Mouse (Mus musculus): ENCODE measurements around the gene Grb14.

Gene Grb14

DNA sequence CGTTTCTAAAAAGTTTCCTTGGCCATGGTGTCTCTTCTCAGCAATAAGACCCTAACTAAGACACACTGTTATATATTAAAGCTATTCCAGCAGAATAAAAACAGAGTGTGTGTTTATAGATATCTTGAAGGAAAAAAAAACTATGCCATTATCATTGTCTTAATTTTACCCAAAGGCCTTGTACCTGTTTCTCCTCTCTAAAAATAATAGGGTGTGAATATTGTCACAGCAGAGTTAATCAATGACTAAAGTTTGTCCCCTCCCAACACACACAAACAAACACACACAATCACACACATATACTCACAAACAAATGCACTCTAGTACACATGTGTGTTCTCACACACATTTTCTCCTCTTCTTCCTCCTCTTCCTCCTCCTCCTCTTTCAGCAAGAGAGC is at the start of gene Grb14:
TSS of gene Grb14 (minus strand) at position 101 of the 400 bp plus-strand sequence.
- DNase-seq (ENCODE audit: extremely low read depth, insufficient read length, low spot score), result no peak

DNA sequence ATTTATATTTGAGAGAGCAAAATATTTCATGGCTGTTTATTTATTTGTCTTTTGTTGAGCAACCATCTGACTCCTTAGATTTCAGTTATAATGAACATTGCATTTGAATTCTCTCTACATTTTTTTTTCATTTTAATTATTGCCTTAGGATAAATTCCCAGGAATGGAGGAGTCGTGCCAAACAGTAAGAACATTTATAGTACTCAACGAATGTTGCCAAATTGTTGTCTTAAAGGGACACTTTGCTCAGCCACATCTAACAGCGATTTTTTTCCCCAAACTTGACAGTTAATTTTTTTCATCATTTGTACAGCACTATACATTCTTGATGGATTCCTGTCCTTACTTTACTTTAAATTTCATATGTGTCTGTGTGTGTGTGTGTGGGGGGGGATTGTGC is 47.4 kb upstream of the Grb14 start:
- no peak for DNase-seq (ENCODE audit: extremely low read depth, insufficient read length, low spot score)

DNA sequence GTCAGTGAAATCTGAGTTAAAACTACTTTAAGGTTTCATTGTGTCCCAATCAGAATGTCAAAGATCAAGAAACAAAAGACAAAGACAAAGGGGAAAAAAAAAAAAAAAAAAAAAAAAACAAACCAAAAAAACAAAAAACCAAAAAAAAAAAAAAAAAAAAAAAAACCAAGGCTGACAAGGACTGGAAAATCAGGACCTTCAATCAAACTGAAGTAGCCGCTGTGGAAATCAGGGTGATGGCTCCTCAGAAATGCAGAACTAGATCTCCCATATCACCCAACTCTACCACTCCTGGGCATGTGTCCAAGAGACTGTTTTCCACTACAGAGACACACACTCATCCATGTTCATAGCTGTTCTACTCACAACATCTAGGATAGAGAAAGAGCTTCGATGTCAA is 29.0 kb upstream of the Grb14 start:
- no peak for DNase-seq (ENCODE audit: extremely low read depth, insufficient read length, low spot score)

DNA sequence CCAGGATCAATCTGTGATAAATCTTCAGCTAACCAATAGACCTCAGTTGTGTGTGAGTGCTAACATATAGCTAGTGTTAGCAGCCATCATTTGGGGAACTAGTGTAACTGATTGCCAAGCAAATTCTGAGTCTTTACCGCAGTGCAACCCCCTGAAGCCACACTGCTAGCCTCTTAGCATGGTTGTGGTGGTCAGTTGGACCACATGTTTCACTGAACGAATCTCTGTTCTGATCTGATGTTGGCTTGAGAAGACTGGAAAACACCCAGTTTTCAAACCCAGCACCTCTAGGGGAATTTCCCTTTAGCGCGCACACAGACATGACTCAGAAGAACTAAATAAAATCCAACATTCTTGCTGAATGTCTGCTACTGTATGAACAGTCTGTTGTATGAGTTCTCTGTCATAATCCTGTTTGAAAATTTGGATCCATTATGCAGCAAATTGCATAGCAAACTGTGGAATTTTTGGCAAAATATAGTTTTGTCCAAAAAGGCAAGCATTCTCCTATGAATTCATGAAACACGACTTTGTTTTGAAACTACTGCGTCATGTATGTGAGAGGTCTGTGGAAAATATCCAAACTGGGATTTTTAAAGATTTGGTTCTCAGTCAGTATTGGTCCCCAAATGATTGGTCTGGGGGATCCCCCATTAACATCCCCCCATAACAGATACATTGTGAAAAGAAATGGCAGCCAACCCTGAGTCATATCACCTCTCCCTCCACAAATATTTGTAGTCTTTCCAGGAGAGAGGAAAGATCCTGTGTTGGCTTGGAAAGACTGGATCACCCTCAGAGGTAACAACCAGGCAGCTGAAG is 27.6 kb upstream of the Grb14 start:
- DNase-seq (ENCODE audit: extremely low read depth, insufficient read length, low spot score), result peak; percentile 26

DNA sequence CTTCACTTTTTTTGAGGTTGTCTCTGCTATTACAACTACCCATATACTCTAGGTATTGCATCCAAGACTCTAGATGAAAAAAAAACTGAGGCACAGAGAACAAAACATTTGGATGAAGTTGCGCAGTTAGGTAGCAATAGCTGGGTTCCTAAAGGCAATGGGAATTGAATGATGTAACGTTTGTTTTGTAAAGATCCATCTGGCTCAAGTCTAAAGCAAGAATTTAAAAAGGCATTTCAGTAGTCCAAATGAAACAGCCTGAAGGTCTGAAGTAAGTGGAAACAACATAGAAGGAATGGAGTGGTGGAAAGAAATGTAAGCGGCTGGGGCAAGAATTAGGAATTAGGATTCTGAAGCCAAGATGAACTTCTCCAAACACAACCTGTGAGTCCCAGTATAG is 26.0 kb upstream of the Grb14 start:
- DNase-seq (ENCODE audit: extremely low read depth, insufficient read length, low spot score), result no peak

- DNase-seq (ENCODE audit: extremely low read depth, insufficient read length, low spot score), result no peak
These were observed 23.6 kb upstream of the Grb14 start for GRCm38 (mm10) chr2:65048234-65049017.

GRCm38 (mm10) chr2:65038164-65038563 is 13.4 kb upstream of the Grb14 start:
- DNase-seq (ENCODE audit: extremely low read depth, insufficient read length, low spot score), result no peak

- no peak for DNase-seq (ENCODE audit: extremely low read depth, insufficient read length, low spot score)
These were observed 12.8 kb upstream of the Grb14 start for GRCm38 (mm10) chr2:65037546-65037945.

DNA sequence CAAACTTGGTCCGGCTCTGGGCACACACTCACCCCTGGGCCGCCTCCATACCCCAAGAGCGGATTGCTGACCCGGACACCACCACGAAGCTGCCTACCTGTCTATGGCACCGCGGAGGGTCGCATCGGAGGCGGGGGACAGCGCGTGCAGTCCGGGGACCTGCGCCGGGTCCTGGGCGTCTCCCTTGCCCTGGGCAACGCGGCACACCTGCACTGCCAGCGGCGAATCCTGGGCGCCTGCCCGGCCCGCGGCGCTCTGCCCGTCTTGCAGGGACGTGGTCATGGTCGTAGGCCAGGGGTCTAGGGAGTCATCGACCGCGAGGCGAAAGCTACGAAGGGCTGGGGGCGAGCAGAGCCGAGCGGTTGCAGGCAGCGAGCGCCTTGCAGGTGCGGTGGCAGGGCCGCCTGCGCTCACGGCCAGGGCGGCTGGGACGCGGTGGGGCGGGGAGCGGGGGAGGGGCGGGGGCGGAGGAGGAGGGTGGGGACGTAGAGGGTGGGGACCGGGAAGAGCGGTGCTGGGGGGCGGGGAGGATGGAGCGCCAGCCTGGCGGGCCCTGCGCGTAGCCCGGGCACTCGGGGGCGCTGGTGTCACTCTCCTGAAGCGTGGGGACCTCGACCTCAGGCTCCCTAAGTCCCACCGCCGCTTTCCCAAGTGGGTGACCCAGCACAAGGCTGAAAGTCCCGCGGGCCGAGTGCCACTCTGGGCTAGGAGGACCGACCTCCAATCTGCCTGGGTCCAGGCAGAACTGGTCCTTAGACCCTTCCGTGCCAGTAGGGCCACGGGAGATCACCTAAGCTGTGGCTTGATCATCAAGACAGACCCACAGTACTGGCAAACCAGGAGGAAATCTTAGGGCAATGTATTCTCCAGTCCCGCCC is 2.2 kb downstream of the Grb14 start:
- no peak for DNase-seq (ENCODE audit: extremely low read depth, insufficient read length, low spot score)

- DNase-seq (ENCODE audit: extremely low read depth, insufficient read length, low spot score), result no peak
These were observed 3.0 kb downstream of the Grb14 start for GRCm38 (mm10) chr2:65021691-65022362.

DNA sequence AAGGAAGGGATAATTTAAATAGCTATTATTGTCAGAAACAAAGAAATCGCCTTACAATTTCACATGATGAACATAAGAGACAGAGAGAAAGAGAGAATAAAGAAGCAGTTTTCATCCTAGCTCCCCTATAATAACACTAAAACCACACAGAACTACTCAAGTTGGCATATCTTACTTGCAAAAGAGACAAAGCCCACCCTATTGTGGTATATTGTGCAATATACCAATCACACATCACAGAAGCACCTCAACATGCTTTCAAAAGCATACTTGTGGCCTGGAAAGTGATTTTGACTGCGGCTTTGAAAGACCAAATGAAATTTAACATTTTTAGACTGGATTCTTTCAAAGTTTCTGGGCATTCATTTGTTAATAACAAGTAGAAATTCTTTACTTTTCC is 7.4 kb downstream of the Grb14 start:
- no peak for DNase-seq (ENCODE audit: extremely low read depth, insufficient read length, low spot score)

DNA sequence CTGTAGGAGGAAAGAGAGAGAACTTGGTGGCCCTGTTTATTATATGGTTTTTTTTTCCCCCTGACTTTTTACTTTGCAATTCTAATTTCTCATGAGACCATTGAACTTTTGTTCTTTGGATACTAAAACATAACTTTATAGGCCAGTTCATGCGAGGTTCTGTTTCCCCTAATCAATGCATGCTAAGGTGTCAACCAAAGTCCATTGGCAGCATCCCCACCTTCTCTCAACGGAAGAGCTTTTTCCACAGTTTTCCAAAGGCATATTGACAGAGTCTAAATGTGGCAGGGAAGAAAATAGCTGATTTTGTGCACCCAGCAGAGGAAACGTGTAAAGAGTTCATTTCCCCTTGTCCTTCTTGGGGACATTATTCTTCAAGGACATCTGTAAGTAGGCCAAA is 10.2 kb downstream of the Grb14 start:
- DNase-seq (ENCODE audit: extremely low read depth, insufficient read length, low spot score), result no peak

- no peak for DNase-seq (ENCODE audit: extremely low read depth, insufficient read length, low spot score)
These were observed 14.7 kb downstream of the Grb14 start for GRCm38 (mm10) chr2:65010105-65010504.

DNA sequence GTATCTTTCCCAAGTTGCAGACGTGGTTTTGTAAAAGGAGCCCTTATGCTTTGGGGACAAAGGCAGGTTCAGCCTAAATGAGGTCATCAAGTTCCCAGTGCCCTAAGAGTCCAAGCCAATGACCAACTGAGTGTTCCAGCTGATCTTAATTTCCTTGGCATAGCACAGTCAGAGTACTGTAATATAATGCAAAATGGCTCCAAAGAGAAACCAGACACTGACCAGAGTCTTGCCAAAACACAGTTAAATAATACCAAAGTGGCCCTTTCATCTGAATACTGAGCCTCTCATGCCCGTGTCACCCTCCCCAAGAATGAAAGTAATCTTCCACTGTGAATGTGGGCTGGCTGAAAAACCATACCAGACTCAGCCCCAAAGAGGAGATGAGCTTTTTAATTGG is 17.4 kb downstream of the Grb14 start:
- no peak for DNase-seq (ENCODE audit: extremely low read depth, insufficient read length, low spot score)

GRCm38 (mm10) chr2:65005044-65005443 is 19.7 kb downstream of the Grb14 start:
- DNase-seq (ENCODE audit: extremely low read depth, insufficient read length, low spot score), result no peak

GRCm38 (mm10) chr2:65003433-65003832 is 21.4 kb downstream of the Grb14 start:
- no peak for DNase-seq (ENCODE audit: extremely low read depth, insufficient read length, low spot score)

GRCm38 (mm10) chr2:65002631-65003030 is 22.2 kb downstream of the Grb14 start:
- DNase-seq (ENCODE audit: extremely low read depth, insufficient read length, low spot score), result no peak

- DNase-seq (ENCODE audit: extremely low read depth, insufficient read length, low spot score), result no peak
These were observed 29.7 kb downstream of the Grb14 start for GRCm38 (mm10) chr2:64995048-64995447.

GRCm38 (mm10) chr2:64989426-64990187 is 35.2 kb downstream of the Grb14 start:
- DNase-seq (ENCODE audit: extremely low read depth, insufficient read length, low spot score), result no peak

- no peak for DNase-seq (ENCODE audit: extremely low read depth, insufficient read length, low spot score)
These were observed 37.0 kb downstream of the Grb14 start for GRCm38 (mm10) chr2:64987782-64988181.
